Mouse (Mus musculus) CD8-positive naive resting alpha-beta T cell, adult 57 days (primary cell): Measurements from ENCODE around the gene Cmc2. TPM values are rescaled to one million over a fixed set of nuclear protein-coding genes. Genes with fewer than 3 reads are reported as not detected.

Source experiments
- total RNA-seq: library from RNA; stranded (reverse); gene quantifications from one replicate; pipeline ENCODE4 v1.2.4, GENCODE M21; 2023

Gene Cmc2
- total RNA-seq: 6.1 TPM

GRCm38 (mm10) chr8:116921337-116922059 lies at the start of gene Cmc2, which contains the start of gene Cenpn:
TSS of gene Cmc2 (minus strand) at chr8:116921455.
TSS of gene Cenpn (plus strand) at chr8:116921730.

GRCm38 (mm10) chr8:116943161-116943554 lies 21.9 kb upstream of the Cmc2 start, which contains the start of gene Atmin:
TSS of gene Atmin (plus strand) at chr8:116943393.

Other genes with a start within 250 kb of the Cmc2 start
- 12.6 TPM for gene Cdyl2, start 188.5 kb downstream of the Cmc2 start, total RNA-seq
- gene Cenpn, start 275 bp upstream of the Cmc2 start, total RNA-seq: 1.9 TPM
- gene Atmin, start 21.9 kb upstream of the Cmc2 start, total RNA-seq: 16.1 TPM
- gene 1700030J22Rik, start 57.5 kb upstream of the Cmc2 start, total RNA-seq: 0.15 TPM
- 8.6 TPM for gene Gcsh, start 72.1 kb upstream of the Cmc2 start, total RNA-seq
- 0.21 TPM for gene Pkd1l2, start 161.0 kb upstream of the Cmc2 start, total RNA-seq
- not detected for gene Bco1, start 174.4 kb upstream of the Cmc2 start, total RNA-seq
- 12.4 TPM for gene Gan, start 236.7 kb upstream of the Cmc2 start, total RNA-seq